Mouse (Mus musculus): ENCODE data around the gene Hinfp.
A peak's percentile ranks its signal among the peaks of the same experiment; 100 is the strongest.

Hinfp gene

DNA sequence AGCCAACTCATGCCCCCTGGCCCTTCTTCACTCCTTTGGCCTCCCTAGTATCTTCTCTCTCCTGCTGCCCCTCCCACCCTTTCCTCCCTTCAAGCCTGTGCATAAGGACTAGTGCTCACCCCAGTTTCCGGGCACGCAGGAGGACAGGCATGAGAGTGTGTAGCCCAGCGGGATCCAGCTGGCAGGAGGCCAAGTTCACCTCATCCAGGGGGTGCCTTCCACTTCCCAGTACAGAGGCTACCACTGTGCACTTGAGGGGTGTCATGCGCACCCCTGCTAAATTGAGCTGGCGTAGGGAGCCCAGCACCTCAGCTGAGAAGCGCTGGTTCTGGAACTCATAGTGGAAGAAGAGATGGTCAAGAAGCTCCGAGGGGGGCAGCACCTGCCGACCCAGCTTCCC is 49.3 kb downstream of the Hinfp start:
- no peak for DNase-seq

GRCm38 (mm10) chr9:44255136-44255521 is 50.3 kb downstream of the Hinfp start:
- no peak for DNase-seq

DNA sequence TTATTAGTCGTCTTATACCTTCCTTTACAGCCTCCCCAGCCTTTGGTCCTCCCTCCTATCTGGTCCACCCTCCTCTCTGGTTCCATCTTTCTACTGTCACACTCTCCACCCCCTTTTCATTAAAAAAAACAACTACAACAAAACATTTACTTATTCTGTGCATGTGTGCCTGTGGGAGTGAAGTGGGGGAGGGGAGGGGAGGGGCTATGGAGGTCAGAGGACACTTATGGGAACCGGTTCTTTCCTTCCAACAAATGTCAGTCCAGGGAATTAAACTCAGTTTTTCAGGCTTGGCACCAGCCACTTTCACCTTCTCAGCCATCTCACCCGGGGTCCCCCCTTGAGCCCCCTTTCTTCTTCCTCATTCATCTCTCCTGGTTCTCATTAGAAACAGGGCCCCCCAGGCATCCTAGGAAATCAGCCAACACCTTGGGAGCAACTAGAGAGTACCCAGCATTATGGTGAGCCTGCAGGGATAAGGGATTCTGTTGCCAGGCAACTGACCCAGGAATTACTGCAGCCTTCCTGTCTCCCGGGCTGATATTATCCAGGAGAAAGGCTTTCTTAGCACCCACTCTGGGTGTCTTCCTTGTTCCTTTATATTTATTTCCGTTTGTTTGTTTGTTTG is 50.8 kb downstream of the Hinfp start:
- DNase-seq, result no peak

GRCm38 (mm10) chr9:44253441-44253840 is 52.0 kb downstream of the Hinfp start:
- DNase-seq, result no peak

DNA sequence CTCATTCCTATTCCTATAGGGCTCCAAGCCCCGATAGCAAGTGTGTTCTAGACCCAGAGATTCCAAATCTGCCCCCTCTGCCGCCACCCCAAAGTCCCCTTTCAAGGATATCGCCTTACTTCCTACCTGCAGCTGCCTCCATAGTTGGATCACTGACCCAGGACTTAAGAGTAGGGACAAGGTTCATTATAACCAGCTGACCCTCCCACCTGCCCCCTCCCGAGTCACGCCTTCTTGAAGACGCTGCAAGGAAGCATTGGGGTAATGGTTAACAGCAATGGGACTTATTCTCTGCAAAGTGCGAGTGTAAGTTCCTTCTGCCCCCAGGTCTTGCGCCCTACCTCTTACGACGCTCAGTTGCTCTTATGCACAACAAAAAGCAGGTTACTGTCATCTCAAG is 54.2 kb downstream of the Hinfp start, which contains the start of gene Pdzd3:
Gene Pdzd3 (minus strand): TSS at position 158 of the 400 bp plus-strand sequence.
- DNase-seq, result peak; percentile 73

DNA sequence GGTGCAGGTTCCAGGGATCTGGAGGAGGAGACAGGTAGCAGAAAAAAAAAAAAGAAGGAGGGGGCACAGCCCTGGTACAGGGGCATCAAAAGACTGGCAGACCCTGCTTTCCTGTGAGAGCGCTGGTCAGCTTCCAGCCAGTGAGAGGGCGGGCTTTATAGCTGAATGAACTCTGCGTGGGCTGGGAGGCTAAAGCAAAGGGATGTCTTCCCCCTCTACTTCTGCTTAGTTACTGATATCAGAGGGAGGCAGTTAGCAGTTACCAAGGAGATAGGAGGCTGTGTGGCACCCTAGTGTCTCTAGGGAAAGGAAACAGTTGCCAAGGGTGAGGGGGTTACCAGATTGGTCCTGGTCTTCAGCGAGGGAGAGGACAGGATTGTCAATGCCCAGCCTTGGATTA is 55.0 kb downstream of the Hinfp start:
- DNase-seq, result no peak

DNA sequence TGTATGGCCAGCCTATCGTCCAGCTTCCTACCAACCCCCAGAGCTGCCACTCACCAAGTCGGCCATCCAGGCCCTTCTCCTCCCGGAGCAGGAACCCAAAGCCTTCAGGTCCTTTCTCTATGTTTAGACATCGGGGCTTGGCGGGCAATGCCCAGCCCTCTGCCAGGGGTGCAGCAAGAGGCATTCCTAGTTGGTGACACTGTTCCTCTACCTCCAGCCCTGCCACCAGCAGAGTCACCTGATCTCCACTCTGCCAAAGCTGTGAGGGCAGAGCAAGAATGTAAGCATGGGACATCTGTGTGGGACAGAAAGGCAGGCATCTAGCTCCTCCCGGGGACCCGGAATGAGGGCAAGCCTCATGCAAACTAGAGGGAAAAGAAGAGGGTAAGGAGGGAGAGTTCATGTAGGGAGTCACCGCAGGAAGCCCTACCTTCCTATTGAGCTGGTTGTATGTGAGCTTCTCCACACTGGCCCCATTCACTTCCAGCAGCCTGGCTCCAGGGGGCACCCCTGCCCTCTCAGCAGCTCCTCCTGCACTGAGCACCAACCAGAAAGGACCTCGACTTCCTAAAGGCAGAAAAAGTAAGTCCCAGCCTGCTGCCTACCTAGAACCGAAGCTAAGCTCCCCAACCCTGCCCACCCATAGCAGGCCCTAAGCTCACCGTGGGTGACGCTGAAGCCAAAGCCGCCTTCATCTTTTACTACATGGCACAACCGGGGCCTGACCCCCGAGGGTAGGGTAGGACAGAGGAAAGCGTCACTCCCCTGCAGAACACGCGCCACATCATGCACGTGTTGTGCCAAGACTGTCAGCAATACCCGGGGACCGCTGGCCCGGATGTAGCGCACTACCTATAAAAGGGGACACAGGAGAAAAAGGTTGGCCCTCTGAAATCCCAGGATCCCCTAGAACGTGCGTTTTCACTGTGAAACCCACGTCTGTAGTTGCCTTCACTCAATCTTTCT is 56.0 kb downstream of the Hinfp start:
- DNase-seq, result peak; percentile 84

DNA sequence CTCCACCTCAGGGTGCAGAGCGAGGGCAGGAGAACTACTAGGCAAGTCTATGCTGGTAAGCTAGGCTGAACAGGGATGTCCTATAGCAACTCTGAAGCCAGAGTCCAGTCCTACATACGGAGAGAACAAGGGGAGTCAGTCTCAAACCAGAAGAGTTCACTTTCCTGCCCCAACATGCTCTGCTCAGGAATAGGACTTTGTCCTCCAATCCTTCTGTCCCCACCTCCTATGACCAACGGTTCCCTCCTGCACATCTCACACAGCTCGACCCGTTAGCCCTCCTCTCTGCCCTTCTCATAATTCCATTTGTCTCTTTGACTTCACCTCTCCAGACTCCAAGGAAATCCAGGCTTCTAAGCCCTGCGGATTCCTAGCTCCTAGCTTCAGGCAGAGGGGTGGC is 57.6 kb downstream of the Hinfp start:
- no peak for DNase-seq

DNA sequence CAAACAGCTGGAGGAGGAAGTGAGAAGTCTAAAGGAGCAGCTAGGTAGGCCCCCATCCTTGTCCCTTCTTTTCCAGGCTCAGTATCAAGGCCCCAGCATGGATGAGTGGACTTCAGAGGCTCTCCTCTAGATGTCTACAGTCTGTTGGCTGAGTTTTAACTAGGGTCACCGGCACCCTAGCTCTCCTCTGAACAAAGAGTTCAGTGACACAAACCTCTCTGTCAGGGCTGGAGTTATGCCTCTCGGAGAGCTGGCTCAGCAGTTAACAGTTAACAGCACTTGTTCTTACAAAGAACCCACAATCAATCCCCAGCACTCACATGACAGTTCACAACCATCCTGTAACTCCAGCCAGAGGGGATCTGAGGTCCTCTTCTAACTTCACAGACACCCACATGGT is 61.9 kb downstream of the Hinfp start:
- no peak for DNase-seq
